Mouse (Mus musculus): Measurements from ENCODE around the gene Rbm11.

Gene Rbm11

DNA sequence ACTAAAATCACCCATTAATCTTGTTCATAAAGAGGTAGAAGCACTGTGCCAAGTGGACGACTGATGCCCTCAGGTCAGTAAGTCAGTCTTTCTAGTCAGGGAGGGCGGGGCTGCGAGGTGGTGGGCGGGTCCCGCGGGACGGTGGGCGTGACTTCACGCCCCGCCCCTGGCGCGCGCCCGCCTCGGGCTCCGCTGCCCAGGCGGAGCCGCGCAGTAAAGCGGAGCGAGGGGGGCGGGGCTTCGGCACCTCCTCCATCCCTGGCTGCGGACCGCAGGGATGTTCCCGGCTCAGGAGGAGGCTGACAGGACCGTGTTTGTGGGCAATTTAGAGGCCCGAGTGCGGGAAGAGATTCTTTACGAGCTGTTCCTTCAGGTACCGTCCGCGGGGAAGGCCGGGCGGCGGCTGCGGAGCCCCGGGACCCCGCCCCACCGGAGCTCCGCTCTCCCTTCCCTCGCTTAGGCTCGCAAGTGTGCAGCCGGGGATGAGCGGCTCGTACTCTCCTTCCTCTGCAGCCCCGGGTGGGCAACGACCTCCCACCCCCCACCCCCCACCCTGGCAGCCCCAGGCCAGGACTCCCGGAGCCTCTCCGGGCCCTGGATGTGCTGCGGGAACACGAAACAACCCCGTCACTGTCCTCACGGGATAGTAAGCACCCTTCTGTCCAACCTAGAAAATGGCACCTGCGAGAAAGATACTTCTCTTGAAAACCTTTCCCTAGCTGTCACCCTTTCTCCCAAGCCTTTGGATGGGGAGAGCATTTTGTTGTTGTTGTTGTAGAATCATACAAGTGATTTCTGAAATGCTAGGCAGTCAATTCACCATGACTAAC is at the start of gene Rbm11:
TSS of gene Rbm11 (plus strand) at position 174 of the 830 bp plus-strand sequence.
- peak; percentile 76 for DNase-seq

DNA sequence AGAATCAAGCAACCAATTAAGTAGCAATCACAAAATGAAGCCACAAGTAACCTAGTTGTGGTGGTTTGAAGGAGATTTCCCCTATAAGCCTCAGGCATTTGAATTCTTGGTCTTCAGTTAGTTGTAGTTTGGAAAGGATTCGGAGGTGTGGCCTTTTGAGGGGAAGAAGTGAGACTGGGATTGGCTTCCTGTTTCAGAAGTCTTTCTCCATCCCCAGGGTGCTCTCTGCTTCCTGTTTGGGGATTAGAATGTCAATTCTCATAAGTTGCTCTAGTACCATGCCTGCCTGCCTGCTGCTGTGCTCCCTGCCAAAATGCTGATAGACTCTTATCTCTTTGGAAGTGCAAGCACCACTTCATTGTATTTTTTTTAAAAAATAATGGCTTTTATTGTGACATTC is 47.3 kb upstream of the Rbm11 start:
- DNase-seq = no peak

DNA sequence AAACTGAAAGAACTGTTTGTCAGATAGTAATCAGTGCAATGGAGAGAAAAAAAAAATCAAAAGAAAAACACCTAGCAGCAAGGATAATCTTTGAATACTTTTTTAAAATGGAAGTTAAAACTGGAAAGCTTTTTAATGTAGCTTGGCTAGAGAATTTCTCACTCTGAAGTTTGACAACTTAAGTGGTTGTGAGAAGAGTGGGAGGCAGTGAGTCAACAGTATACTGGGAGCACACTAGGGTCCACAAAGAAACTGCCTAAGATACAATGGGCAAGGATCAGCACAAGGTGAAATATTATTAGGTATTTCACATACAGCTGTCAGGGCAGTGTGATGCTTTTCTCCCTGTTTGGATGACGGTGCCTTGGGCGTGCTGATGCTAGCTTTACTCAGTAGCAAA is 29.7 kb upstream of the Rbm11 start:
- DNase-seq = no peak

DNA sequence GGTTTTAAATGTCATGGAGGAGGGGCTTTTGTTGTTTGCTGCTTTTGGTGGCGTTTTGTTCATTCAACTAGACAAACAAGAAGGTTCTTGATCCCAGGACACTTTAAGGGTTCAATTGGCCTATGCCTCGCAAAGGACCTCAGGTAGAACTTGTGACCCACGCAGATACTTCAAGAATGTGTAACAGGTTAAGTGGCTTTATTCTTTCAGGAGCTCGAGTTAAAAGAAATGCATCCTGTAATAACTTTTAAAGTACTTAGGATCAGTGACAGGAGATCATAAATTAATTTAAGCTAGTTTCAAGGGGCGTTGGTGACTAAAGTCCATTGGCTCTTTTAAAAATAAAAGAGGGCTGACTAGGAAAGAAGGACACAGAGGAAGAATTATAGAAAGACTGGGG is 10.4 kb upstream of the Rbm11 start:
- no peak for DNase-seq

DNA sequence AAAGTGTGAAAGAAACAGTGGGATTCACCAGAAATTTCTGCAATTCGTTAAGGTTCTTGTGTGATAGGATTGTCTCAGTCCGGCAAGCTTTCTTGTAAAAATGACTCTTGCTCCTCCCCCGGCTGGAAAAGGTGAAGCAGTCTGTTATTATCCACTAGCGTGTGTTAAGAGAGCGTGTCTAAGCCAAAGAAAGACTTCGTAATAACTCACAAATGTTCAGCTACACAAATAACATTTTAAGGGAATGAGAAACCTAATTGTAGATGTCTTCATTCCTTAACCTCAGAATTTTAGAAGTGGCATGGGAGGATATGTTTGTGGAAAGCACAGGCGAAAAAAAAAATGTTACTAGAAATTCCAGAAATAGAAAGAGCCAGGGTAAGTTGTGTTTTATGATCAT is 6.7 kb upstream of the Rbm11 start, which contains the start of gene Lipi:
TSS of gene Lipi (minus strand) at position 101 of the 400 bp plus-strand sequence.
- no peak for DNase-seq

DNA sequence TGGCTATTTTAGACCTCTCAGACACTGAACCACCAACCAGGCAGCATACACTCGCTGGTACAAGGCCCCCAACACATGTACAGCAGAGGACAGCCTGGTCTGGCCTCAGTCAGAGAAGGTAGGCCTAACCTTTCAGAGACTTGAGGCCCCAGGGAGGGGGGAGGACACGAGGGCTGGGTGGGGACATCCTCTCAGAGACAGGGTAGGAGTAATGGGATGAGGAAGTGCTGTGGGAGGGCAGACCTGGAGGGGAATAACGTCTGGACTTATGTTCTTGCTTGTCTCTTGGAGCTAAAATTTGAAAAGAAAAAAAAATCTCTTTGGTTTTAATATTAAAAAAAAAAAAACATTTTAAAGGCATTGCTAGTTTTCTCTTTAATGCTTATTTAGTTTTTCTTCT is 6.2 kb upstream of the Rbm11 start:
- no peak for DNase-seq

DNA sequence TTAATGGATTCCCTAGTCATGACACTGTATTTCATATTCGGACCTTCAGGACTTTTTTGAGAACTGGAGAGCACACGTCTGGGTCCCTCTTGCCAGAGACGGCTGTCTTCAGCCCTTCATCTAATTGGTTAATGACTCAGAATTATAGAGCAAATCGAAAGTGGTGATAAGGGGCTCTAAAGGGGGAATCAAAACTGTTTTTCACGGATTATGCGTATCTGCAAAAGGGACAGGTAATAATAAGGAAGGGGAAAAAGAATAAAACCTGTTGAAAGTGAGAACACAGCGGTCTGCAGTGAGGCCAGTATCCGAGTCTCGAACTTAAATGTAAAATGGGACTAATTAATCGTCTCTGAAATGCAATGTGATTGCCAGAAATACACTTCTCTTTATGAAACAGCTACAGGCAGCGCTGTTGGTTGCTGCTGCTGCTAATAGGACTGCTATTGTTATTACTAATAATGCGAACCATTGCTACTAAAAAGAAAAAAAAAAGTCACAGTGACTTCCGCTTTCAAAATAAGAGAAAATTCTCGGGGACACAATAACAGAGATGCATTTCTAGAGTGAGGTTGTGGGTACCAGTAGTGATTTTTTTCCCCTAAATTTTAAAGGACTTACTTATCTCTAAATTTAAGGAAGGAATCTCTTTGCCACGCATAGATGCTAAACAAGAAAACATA is 998 bp downstream of the Rbm11 start:
- no peak for DNase-seq

DNA sequence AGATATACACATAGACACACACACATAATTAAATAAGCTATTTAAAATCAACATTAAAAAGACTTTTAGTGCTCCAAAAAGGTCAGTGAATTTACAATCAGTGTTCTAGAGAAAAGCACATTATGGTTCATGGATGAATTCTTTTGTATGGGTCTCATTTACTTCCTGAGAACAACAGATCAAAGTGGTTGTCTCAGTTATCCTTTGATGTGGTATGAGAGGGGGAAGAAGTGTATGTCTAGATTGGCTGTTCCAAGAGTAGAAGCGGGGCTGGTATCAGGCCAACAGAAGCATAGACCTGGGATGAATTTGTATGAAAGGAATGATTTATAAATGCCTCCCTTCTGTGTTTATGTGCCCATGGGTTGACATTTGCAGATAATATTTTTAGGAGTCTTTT is 13.8 kb downstream of the Rbm11 start:
- no peak for DNase-seq

DNA sequence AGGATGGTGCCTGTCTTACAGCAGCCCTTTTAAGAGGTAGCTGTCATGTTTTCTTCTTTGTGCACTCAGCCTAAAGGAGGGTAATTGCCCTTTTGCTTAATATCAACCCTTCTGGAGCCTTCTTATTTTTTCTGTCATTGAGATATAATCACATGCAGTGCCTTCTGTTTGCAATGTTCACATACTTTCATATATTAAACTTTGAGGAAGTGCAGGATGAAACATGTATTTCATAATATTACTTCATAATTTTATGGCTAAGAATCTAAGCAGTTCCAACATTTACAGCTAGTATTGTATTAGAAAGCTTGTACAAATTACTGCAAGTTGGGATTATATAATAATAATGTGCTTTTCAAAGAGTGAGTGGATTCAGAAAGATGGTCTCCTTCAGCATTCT is 19.9 kb downstream of the Rbm11 start:
- no peak for DNase-seq

DNA sequence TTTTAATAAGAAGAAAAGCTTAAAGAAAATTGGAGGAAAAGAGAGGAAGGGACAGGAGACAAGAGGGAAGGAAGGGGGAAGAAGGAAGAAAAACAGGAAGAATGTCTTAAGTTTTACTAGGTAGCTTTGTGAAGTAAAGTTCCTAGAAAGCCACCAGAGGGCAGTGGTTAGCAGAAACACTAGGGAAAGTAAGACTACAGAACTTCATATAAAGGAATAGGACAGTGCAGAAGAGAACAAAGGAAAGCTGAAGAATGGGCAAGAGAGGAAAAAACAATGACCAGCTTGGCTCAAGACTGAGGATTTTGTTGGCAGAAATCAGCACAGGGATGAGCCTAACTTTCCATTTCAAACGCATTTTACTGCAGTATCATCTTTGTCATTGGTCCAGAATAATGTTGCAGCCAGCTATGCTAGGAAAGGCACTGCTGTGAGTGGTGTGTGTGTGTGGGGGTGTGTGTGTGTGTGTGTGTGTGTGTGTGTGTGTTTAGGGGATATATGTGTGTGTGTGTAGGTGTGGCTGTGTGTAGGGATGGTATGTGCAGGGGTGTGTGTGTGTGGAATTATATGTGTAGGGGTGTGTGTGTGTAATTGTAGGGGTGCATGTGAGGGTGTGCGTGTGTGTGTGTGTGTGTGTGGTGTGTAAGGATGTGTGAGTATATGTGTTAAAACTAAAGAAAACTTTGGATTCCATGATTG is 25.2 kb downstream of the Rbm11 start:
- DNase-seq = no peak

DNA sequence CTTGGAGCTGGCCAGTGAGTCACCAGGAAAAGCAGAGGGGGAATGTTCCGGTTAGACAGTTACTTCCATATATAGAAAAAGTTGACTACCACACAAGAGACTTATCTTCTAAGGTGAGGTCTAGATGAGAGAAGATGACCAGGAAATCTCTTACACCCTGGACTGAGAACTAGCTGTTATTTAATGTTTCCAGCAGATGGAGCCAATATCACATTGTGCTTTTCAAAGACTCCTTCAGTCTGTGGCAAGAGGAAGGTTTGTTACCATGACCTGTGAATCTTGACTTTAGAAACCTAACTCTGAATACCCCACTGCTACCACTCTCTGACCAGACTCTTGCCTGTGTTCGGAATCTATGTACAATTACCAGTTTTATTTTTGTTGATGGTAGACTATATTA is 35.2 kb downstream of the Rbm11 start:
- DNase-seq = no peak
